Mouse (Mus musculus) forebrain, embryonic 10.5 days (tissue): ENCODE measurements around the gene Gm9049. TPM values are rescaled to one million over a fixed set of nuclear protein-coding genes. Genes with fewer than 3 reads are reported as not detected.

ENCODE experiments used
- polyA plus RNA-seq: library from polyadenylated mRNA; unstranded; fragments of >200 nt; fragmentation: Nextera tagmentation; extraction: Ambion mirVana; gene quantifications from 2 replicates; pipeline ENCODE4 v1.2.1, GENCODE M21; 2016

Gene Gm9049
- polyA plus RNA-seq, 1 experiment from 2014 or later, result 0.06 TPM

Other genes with a start within 250 kb of the Gm9049 start
- gene Mdm1, start 212.3 kb downstream of the Gm9049 start, polyA plus RNA-seq, result 58.2 and 58.9 TPM in 2 replicates
- 0.12 TPM in 1 of 2 replicates, not detected in the other for gene Il22, start 149.2 kb downstream of the Gm9049 start, polyA plus RNA-seq
- gene Gm32717, start 113.3 kb downstream of the Gm9049 start, polyA plus RNA-seq, result 0.10 TPM in 1 of 2 replicates, not detected in the other
- 0.10 TPM in 1 of 2 replicates, not detected in the other for gene Gm32802, start 95.4 kb downstream of the Gm9049 start, polyA plus RNA-seq
- not detected in 2 replicates for gene Iltifb, start 59.1 kb downstream of the Gm9049 start, polyA plus RNA-seq
- not detected in 2 replicates for gene Gm9040, start 27.1 kb downstream of the Gm9049 start, polyA plus RNA-seq
- not detected in 2 replicates for gene Gm9044, start 21.7 kb downstream of the Gm9049 start, polyA plus RNA-seq
- gene Gm9045, start 16.3 kb downstream of the Gm9049 start, polyA plus RNA-seq, result 0.06 and 0.09 TPM in 2 replicates
- gene Gm9046, start 10.8 kb downstream of the Gm9049 start, polyA plus RNA-seq, result not detected in 2 replicates
- not detected in 2 replicates for gene Gm9048, start 5.4 kb downstream of the Gm9049 start, polyA plus RNA-seq
- gene Ifng, start 86.9 kb upstream of the Gm9049 start, polyA plus RNA-seq, result not detected in 2 replicates